In genomic region chr8:71497881-71498501, GRCm38 (mm10) we compare ENCODE assay signal across 9 mouse cellular contexts. TPM values are rescaled to one million over a fixed set of nuclear protein-coding genes. Genes with fewer than 3 reads are reported as not detected.
DNase-seq lines count a peak whose midpoint lies in the region; ATAC-seq and TF ChIP-seq lines count a peak whose summit lies in the region.
"Had no signal": no experiment of that assay in that cellular context is flagged by ENCODE, and none has a peak within 500 bp of the region (broad histone marks: within the 10 kb centered on the region; RNA-seq: fewer than 3 reads in every experiment).

No protein-coding gene starts in this region.

- ATAC-seq in midbrain, embryonic 13.5 days = no peak
- no peak for ATAC-seq in midbrain, embryonic 14.5 days (ENCODE audit: low FRiP score, low TSS enrichment)
- peak; percentile 33 for ATAC-seq in kidney, embryonic 15.5 days (replicated peaks; ENCODE audit: low FRiP score)
- ATAC-seq in stomach, embryonic 15.5 days (ENCODE audit: insufficient read depth, low FRiP score, low read depth) = no peak

- intact Hi-C loops in left cerebral cortex, postnatal 36 days (cut with DNase I) = loop anchor here (5.0 kb wide), 1 partner anchor 34 kb away; no protein-coding TSS in a partner anchor

- 0 out of 2 replicates have a peak, but pooled peaks have one; percentile 13 for TF ChIP-seq POLR2A in embryonic fibroblast, embryonic 13.5 days (IDR thresholded peaks at IDR 0.05; ENCODE audit: low read depth, low read length)

- 28% methylated on average over 15 of the region's 15 CpGs for WGBS in midbrain, embryonic 13.5 days
- WGBS in midbrain, embryonic 14.5 days = 28% methylated on average over 15 of the region's 15 CpGs
- WGBS in kidney, embryonic 15.5 days = 5% methylated on average over 15 of the region's 15 CpGs
- 21% methylated on average over 15 of the region's 15 CpGs for WGBS in stomach, embryonic 15.5 days

- no peak for TF ChIP-seq CTCF in embryonic fibroblast, embryonic 13.5 days (IDR thresholded peaks at IDR 0.05; ENCODE audit: borderline replicate concordance, insufficient read depth, low read length)

- H3K4me2 ChIP-seq in midbrain, embryonic 13.5 days (replicated peaks) = no peak overlapping the region
- H3K4me2 ChIP-seq in midbrain, embryonic 14.5 days (ENCODE audit: low read length) = no peak overlapping the region
- peak overlapping the region; percentile 9 for H3K4me2 ChIP-seq in kidney, embryonic 15.5 days
- no peak overlapping the region for H3K4me2 ChIP-seq in stomach, embryonic 15.5 days

- no peak overlapping the region for H3K27ac ChIP-seq in midbrain, embryonic 13.5 days
- no peak overlapping the region for H3K27ac ChIP-seq in midbrain, embryonic 14.5 days (replicated peaks; ENCODE audit: low read depth, low read length)
- no peak overlapping the region for H3K27ac ChIP-seq in embryonic fibroblast, embryonic 13.5 days (ENCODE audit: insufficient read depth, low read length)
- peak overlapping the region; percentile 90 for H3K27ac ChIP-seq in kidney, embryonic 15.5 days
- H3K27ac ChIP-seq in stomach, embryonic 15.5 days = peak overlapping the region; percentile 37

- peaks cover 11% of the 10 kb centered on the region for H3K36me3 ChIP-seq in midbrain, embryonic 13.5 days
- peaks cover 4% of the 10 kb centered on the region; the same call in 1 of the 2 replicates for H3K36me3 ChIP-seq in midbrain, embryonic 14.5 days (ENCODE audit: control insufficient read depth, insufficient read depth, low read length)
- peaks cover 14% of the 10 kb centered on the region for H3K36me3 ChIP-seq in kidney, embryonic 15.5 days
- H3K36me3 ChIP-seq in stomach, embryonic 15.5 days = 0 out of 2 replicates have a peak, but pooled peaks cover 3% of the 10 kb centered on the region

- no peak overlapping the region for H3K4me3 ChIP-seq in midbrain, embryonic 13.5 days (replicated peaks)
- no peak overlapping the region for H3K4me3 ChIP-seq in midbrain, embryonic 14.5 days (replicated peaks; ENCODE audit: low read depth, low read length)
- no peak overlapping the region for H3K4me3 ChIP-seq in embryonic fibroblast, embryonic 13.5 days (ENCODE audit: insufficient read depth, low read length)
- H3K4me3 ChIP-seq in kidney, embryonic 15.5 days (replicated peaks) = no peak overlapping the region
- no peak overlapping the region for H3K4me3 ChIP-seq in stomach, embryonic 15.5 days (replicated peaks)

- peaks cover 12% of the 10 kb centered on the region for H3K4me1 ChIP-seq in midbrain, embryonic 13.5 days (replicated peaks)
- H3K4me1 ChIP-seq in midbrain, embryonic 14.5 days (ENCODE audit: control insufficient read depth, insufficient read depth, low read length) = no peaks in the 10 kb centered on the region
- H3K4me1 ChIP-seq in embryonic fibroblast, embryonic 13.5 days (ENCODE audit: control insufficient read depth, insufficient read depth, low read length) = peaks cover 12% of the 10 kb centered on the region
- H3K4me1 ChIP-seq in kidney, embryonic 15.5 days = peaks cover 59% of the 10 kb centered on the region
- H3K4me1 ChIP-seq in stomach, embryonic 15.5 days = peaks cover 38% of the 10 kb centered on the region

- H3K9me3 ChIP-seq in midbrain, embryonic 13.5 days = no peaks in the 10 kb centered on the region
- H3K9me3 ChIP-seq in midbrain, embryonic 14.5 days (ENCODE audit: control insufficient read depth, low read length) = no peaks in the 10 kb centered on the region
- H3K9me3 ChIP-seq in kidney, embryonic 15.5 days (replicated peaks) = no peaks in the 10 kb centered on the region
- no peaks in the 10 kb centered on the region for H3K9me3 ChIP-seq in stomach, embryonic 15.5 days

- no peak for DNase-seq in midbrain, embryonic 14.5 days
- no peak for DNase-seq in left cerebral cortex, postnatal 36 days (ENCODE audit: low spot score in 2 of 2)
- no peak for DNase-seq in urinary bladder, postnatal 25 days (ENCODE audit: low spot score)
- DNase-seq in cerebellum, postnatal 4 days (ENCODE audit: low spot score in 2 of 2) = no peak

- 0 out of 2 replicates have a peak overlapping the region, but pooled peaks have one; percentile 1 for H3K9ac ChIP-seq in midbrain, embryonic 13.5 days (replicated peaks)
- H3K9ac ChIP-seq in midbrain, embryonic 14.5 days (replicated peaks; ENCODE audit: low read length) = no peak overlapping the region
- 0 out of 2 replicates have a peak overlapping the region, but pooled peaks have one; percentile 4 for H3K9ac ChIP-seq in kidney, embryonic 15.5 days
- H3K9ac ChIP-seq in stomach, embryonic 15.5 days = no peak overlapping the region

- no peaks in the 10 kb centered on the region for H3K27me3 ChIP-seq in midbrain, embryonic 13.5 days
- no peaks in the 10 kb centered on the region for H3K27me3 ChIP-seq in midbrain, embryonic 14.5 days (ENCODE audit: control insufficient read depth, insufficient read depth, low read length)
- H3K27me3 ChIP-seq in kidney, embryonic 15.5 days = no peaks in the 10 kb centered on the region
- H3K27me3 ChIP-seq in stomach, embryonic 15.5 days (replicated peaks) = no peaks in the 10 kb centered on the region

RNA-seq across cellular contexts. Expression of gene Gtpbp3, which starts 10.1 kb away (rescaled TPM):
- 11.6 and 13.2 TPM in 2 replicates for polyA plus RNA-seq in midbrain, embryonic 13.5 days (2015; fragmentation: Nextera tagmentation; extraction: Ambion mirVana)
- 4.9 and 5.2 TPM in 2 replicates for polyA plus RNA-seq in midbrain, embryonic 14.5 days (2014; fragmentation: Nextera tagmentation; extraction: Ambion mirVana)
- polyA plus RNA-seq in embryonic fibroblast, embryonic 13.5 days (2011; ENCODE audit: insufficient read length, low read depth, missing spikeins) = 10.5 and 12.5 TPM in 2 replicates
- 21.3 and 22.9 TPM in 2 replicates for polyA plus RNA-seq in kidney, embryonic 15.5 days (2015; fragmentation: Nextera tagmentation; extraction: Ambion mirVana)
- 14.6 and 16.1 TPM in 2 replicates for polyA plus RNA-seq in stomach, embryonic 15.5 days (2015; fragmentation: Nextera tagmentation; extraction: Ambion mirVana)
- total RNA-seq in left cerebral cortex, postnatal 36 days (2021) = 10 to 100 TPM; 34.2 to 36.0 TPM

RNA-seq across cellular contexts. Expression of gene Ano8, which starts 12.2 kb away (rescaled TPM):
- 5.3 and 9.3 TPM in 2 replicates for polyA plus RNA-seq in midbrain, embryonic 13.5 days (2015; fragmentation: Nextera tagmentation; extraction: Ambion mirVana)
- 7.7 and 9.4 TPM in 2 replicates for polyA plus RNA-seq in midbrain, embryonic 14.5 days (2014; fragmentation: Nextera tagmentation; extraction: Ambion mirVana)
- 15.4 and 15.6 TPM in 2 replicates for polyA plus RNA-seq in embryonic fibroblast, embryonic 13.5 days (2011; ENCODE audit: insufficient read length, low read depth, missing spikeins)
- polyA plus RNA-seq in kidney, embryonic 15.5 days (2015; fragmentation: Nextera tagmentation; extraction: Ambion mirVana) = 1.4 and 2.0 TPM in 2 replicates
- polyA plus RNA-seq in stomach, embryonic 15.5 days (2015; fragmentation: Nextera tagmentation; extraction: Ambion mirVana) = 1.5 and 1.8 TPM in 2 replicates
- total RNA-seq in left cerebral cortex, postnatal 36 days (2021) = 10 to 100 TPM; 59.3 to 62.2 TPM

RNA-seq across cellular contexts. Expression of gene Plvap, which starts 13.6 kb away (rescaled TPM):
- 8.0 and 10.2 TPM in 2 replicates for polyA plus RNA-seq in midbrain, embryonic 13.5 days (2015; fragmentation: Nextera tagmentation; extraction: Ambion mirVana)
- polyA plus RNA-seq in midbrain, embryonic 14.5 days (2014; fragmentation: Nextera tagmentation; extraction: Ambion mirVana) = 3.6 and 4.1 TPM in 2 replicates
- polyA plus RNA-seq in embryonic fibroblast, embryonic 13.5 days (2011; ENCODE audit: insufficient read length, low read depth, missing spikeins) = 0.33 and 0.44 TPM in 2 replicates
- polyA plus RNA-seq in kidney, embryonic 15.5 days (2015; fragmentation: Nextera tagmentation; extraction: Ambion mirVana) = 136 and 143 TPM in 2 replicates
- polyA plus RNA-seq in stomach, embryonic 15.5 days (2015; fragmentation: Nextera tagmentation; extraction: Ambion mirVana) = 84.8 and 90.0 TPM in 2 replicates
- total RNA-seq in left cerebral cortex, postnatal 36 days (2021) = 1 to 10 TPM; 7.4 to 9.4 TPM

RNA-seq across cellular contexts. Expression of gene Ccdc194, which starts 27.5 kb away (rescaled TPM):
- polyA plus RNA-seq in midbrain, embryonic 13.5 days (2015; fragmentation: Nextera tagmentation; extraction: Ambion mirVana) = 0.11 TPM in 1 of 2 replicates, not detected in the other
- polyA plus RNA-seq in midbrain, embryonic 14.5 days (2014; fragmentation: Nextera tagmentation; extraction: Ambion mirVana) = not detected in 2 replicates
- polyA plus RNA-seq in embryonic fibroblast, embryonic 13.5 days (2011; ENCODE audit: insufficient read length, low read depth, missing spikeins) = not detected in 2 replicates
- 0.52 and 1.2 TPM in 2 replicates for polyA plus RNA-seq in kidney, embryonic 15.5 days (2015; fragmentation: Nextera tagmentation; extraction: Ambion mirVana)
- 0.27 and 0.49 TPM in 2 replicates for polyA plus RNA-seq in stomach, embryonic 15.5 days (2015; fragmentation: Nextera tagmentation; extraction: Ambion mirVana)
- not detected for total RNA-seq in left cerebral cortex, postnatal 36 days (2021)
- total RNA-seq: layer of hippocampus, postnatal 14 days had no signal

RNA-seq across cellular contexts. Expression of gene Dda1, which starts 29.0 kb away (rescaled TPM):
- 197 TPM in 2 replicates for polyA plus RNA-seq in midbrain, embryonic 13.5 days (2015; fragmentation: Nextera tagmentation; extraction: Ambion mirVana)
- polyA plus RNA-seq in midbrain, embryonic 14.5 days (2014; fragmentation: Nextera tagmentation; extraction: Ambion mirVana) = 213 and 233 TPM in 2 replicates
- 63.1 and 70.4 TPM in 2 replicates for polyA plus RNA-seq in embryonic fibroblast, embryonic 13.5 days (2011; ENCODE audit: insufficient read length, low read depth, missing spikeins)
- polyA plus RNA-seq in kidney, embryonic 15.5 days (2015; fragmentation: Nextera tagmentation; extraction: Ambion mirVana) = 98.1 and 106 TPM in 2 replicates
- polyA plus RNA-seq in stomach, embryonic 15.5 days (2015; fragmentation: Nextera tagmentation; extraction: Ambion mirVana) = 90.2 and 92.4 TPM in 2 replicates
- 10 to 100 TPM; 70.7 to 78.7 TPM for total RNA-seq in left cerebral cortex, postnatal 36 days (2021)

Comparison
In these comparisons a context has a peak if more than half of its experiments do, and no peak if none do; other contexts are left out.
1. H3K9ac ChIP-seq: peak in midbrain, embryonic 13.5 days (single experiment) and kidney, embryonic 15.5 days (single experiment); none in midbrain, embryonic 14.5 days (single experiment) and stomach, embryonic 15.5 days (single experiment).
2. H3K27ac ChIP-seq: peak in kidney, embryonic 15.5 days (single experiment) and stomach, embryonic 15.5 days (single experiment); none in midbrain, embryonic 13.5 days (single experiment), midbrain, embryonic 14.5 days (single experiment) and embryonic fibroblast, embryonic 13.5 days (single experiment).